18 mouse cellular contexts compared by ENCODE assay signal in genomic region chr12:95641628-95642027, GRCm38 (mm10). TPM values are rescaled to one million over a fixed set of nuclear protein-coding genes. Genes with fewer than 3 reads are reported as not detected.
A peak's percentile ranks its signal among the peaks of the same experiment; 100 is the strongest.
DNase-seq lines count a peak whose midpoint lies in the region; ATAC-seq lines count a peak whose summit lies in the region.
"Had no signal": no experiment of that assay in that cellular context is flagged by ENCODE, and none has a peak within 500 bp of the region (broad histone marks: within the 10 kb centered on the region; RNA-seq: fewer than 3 reads in every experiment).

No protein-coding gene starts in this region.

- H3K4me2 ChIP-seq in kidney, embryonic 14.5 days (replicated peaks; ENCODE audit: low read depth, low read length): no peak overlapping the region
- no peak overlapping the region for H3K4me2 ChIP-seq in stomach, embryonic 16.5 days (ENCODE audit: low read depth, low read length)
- H3K4me2 ChIP-seq: midbrain, embryonic 12.5 days had no signal

- ATAC-seq in kidney, embryonic 14.5 days (ENCODE audit: low FRiP score, low TSS enrichment): peak; percentile 78; the same call in 1 of the 2 replicates
- peak; percentile 29; the same call in 1 of the 2 replicates for ATAC-seq in stomach, embryonic 16.5 days (ENCODE audit: insufficient read depth, low FRiP score)
- ATAC-seq: activated CD4-positive, CD25-positive, alpha-beta regulatory T cell, adult 4 months; forebrain, embryonic 14.5 days had no signal

- H3K4me3 ChIP-seq in kidney, embryonic 14.5 days (ENCODE audit: low read length): no peak overlapping the region
- no peak overlapping the region for H3K4me3 ChIP-seq in stomach, embryonic 16.5 days (replicated peaks; ENCODE audit: low read length)
- H3K4me3 ChIP-seq: gastrocnemius, adult 2 months; heart, adult 2 months; left cerebral cortex, adult 2 months; midbrain, embryonic 12.5 days had no signal

- no peaks in the 10 kb centered on the region for H3K36me3 ChIP-seq in kidney, embryonic 14.5 days (ENCODE audit: control insufficient read depth, insufficient read depth, low read length)
- H3K36me3 ChIP-seq in stomach, embryonic 16.5 days (ENCODE audit: control insufficient read depth, insufficient read depth, low read length): no peaks in the 10 kb centered on the region
- H3K36me3 ChIP-seq: midbrain, embryonic 12.5 days had no signal

- DNase-seq in kidney, adult 9 months: no peak
- DNase-seq in retina, embryonic 14.5 days (ENCODE audit: low spot score): peak; percentile 32
- no peak for DNase-seq in retina, postnatal 1 day
- peak; percentile 67 for DNase-seq in embryo, embryonic 11 days
- DNase-seq in adrenal gland, adult (ENCODE audit: inconsistent age in 2 of 2, low spot score in 1 of 2): no peak
- no peak for DNase-seq in B cell, adult 2 months
- DNase-seq: cerebellum, postnatal 25 days; gastrocnemius, adult 2 months; heart, adult 2 months; thymus, adult 18-20 months had no signal

- no peak overlapping the region for H3K27ac ChIP-seq in kidney, embryonic 14.5 days (ENCODE audit: low read depth, low read length)
- no peak overlapping the region for H3K27ac ChIP-seq in stomach, embryonic 16.5 days (ENCODE audit: low read length)
- H3K27ac ChIP-seq: gastrocnemius, adult 2 months; heart, adult 2 months; left cerebral cortex, adult 2 months; liver, embryonic 14.5 days; midbrain, embryonic 12.5 days had no signal

- no peaks in the 10 kb centered on the region for H3K27me3 ChIP-seq in kidney, embryonic 14.5 days (ENCODE audit: control insufficient read depth, insufficient read depth, low read length)
- H3K27me3 ChIP-seq in stomach, embryonic 16.5 days (ENCODE audit: control insufficient read depth, insufficient read depth, low read length): no peaks in the 10 kb centered on the region
- H3K27me3 ChIP-seq: CH12.LX; midbrain, embryonic 12.5 days had no signal

- no peaks in the 10 kb centered on the region for H3K4me1 ChIP-seq in kidney, embryonic 14.5 days (ENCODE audit: control insufficient read depth, insufficient read depth, low read length)
- H3K4me1 ChIP-seq in stomach, embryonic 16.5 days (ENCODE audit: control insufficient read depth, insufficient read depth, low read length): no peaks in the 10 kb centered on the region
- H3K4me1 ChIP-seq: midbrain, embryonic 12.5 days had no signal

- H3K9me3 ChIP-seq in kidney, embryonic 14.5 days (ENCODE audit: control insufficient read depth, low read length): no peaks in the 10 kb centered on the region
- no peaks in the 10 kb centered on the region for H3K9me3 ChIP-seq in stomach, embryonic 16.5 days (replicated peaks; ENCODE audit: control insufficient read depth, low read length)
- H3K9me3 ChIP-seq: midbrain, embryonic 12.5 days had no signal

- H3K9ac ChIP-seq in kidney, embryonic 14.5 days (ENCODE audit: low read depth, low read length): no peak overlapping the region
- no peak overlapping the region for H3K9ac ChIP-seq in stomach, embryonic 16.5 days (ENCODE audit: low read length)
- H3K9ac ChIP-seq: liver, embryonic 14.5 days; midbrain, embryonic 12.5 days had no signal

RNA-seq across cellular contexts. Expression of gene Flrt2, which starts 50.4 kb away (rescaled TPM):
- 32.2 and 45.3 TPM in 2 replicates for polyA plus RNA-seq in kidney, embryonic 14.5 days (2014; fragmentation: Nextera tagmentation; extraction: Ambion mirVana)
- 16.7 and 19.9 TPM in 2 replicates for polyA plus RNA-seq in stomach, embryonic 16.5 days (2015; fragmentation: Nextera tagmentation; extraction: Ambion mirVana)

Comparison
In these comparisons a context has a peak if more than half of its experiments do, and no peak if none do; other contexts are left out.
1. DNase-seq: peak in retina, embryonic 14.5 days (single experiment) and embryo, embryonic 11 days (single experiment); none in kidney, adult 9 months (single experiment), retina, postnatal 1 day (single experiment), adrenal gland, adult (0 of 2) and B cell, adult 2 months (0 of 2).